Mouse (Mus musculus) layer of hippocampus, postnatal 25 days (tissue): ENCODE measurements around the gene Entpd5. TPM values are rescaled to one million over a fixed set of nuclear protein-coding genes. Genes with fewer than 3 reads are reported as not detected.
"Not testable (repeated sequence)": the region's sequence is repeated elsewhere in the genome, so short reads cannot be mapped to it uniquely, and the experiment has no call there.

Experiments used
- DNase-seq, 2 experiments: peaks; one replicate each; pipeline ENCODE4 v3.0.0; 2022; ENCODE audit warnings: mixed read lengths in 2 of 2, low spot score in 1 of 2; ENCODE audit errors: extremely low spot score in 1 of 2
- total RNA-seq, 2 experiments: library from RNA; stranded (reverse); gene quantifications; 2 replicates each; pipeline ENCODE4 v1.2.3; 2021

Gene Entpd5
- total RNA-seq, 2 experiments from 2014 or later = 24.8 to 27.0 TPM

- DNase-seq = not testable (repeated sequence)
Observed at GRCm38 (mm10) chr12:84358699-84359098, 50.1 kb downstream of the Entpd5 start.

- DNase-seq = no peak
Observed at GRCm38 (mm10) chr12:84347192-84347591, 61.6 kb downstream of the Entpd5 start.

- no peak for DNase-seq
Observed at GRCm38 (mm10) chr12:84336963-84337625, 71.7 kb downstream of the Entpd5 start.

- no peak for DNase-seq
Observed at GRCm38 (mm10) chr12:84327111-84327512, 81.7 kb downstream of the Entpd5 start.

Other genes with a start within 250 kb of the Entpd5 start
- 10 to 100 TPM; 21.0 to 21.7 TPM for gene Elmsan1, start 190.1 kb downstream of the Entpd5 start, total RNA-seq
- 10 to 100 TPM; 38.0 to 41.3 TPM for gene Ptgr2, start 123.8 kb downstream of the Entpd5 start, total RNA-seq
- 10 to 100 TPM; 31.4 to 38.7 TPM for gene Zfp410, start 92.2 kb downstream of the Entpd5 start, total RNA-seq
- 10 to 100 TPM; 26.4 to 28.7 TPM for gene Coq6, start 47.4 kb downstream of the Entpd5 start, total RNA-seq
- 10 to 100 TPM in 1 of 2 experiments, 1 to 10 TPM in 1; 9.5 to 10.8 TPM for gene Fam161b, start 47.2 kb downstream of the Entpd5 start, total RNA-seq
- gene Bbof1, start within 50 bp of the Entpd5 start, total RNA-seq = 10 to 100 TPM in 1 of 2 experiments, 1 to 10 TPM in 1; 7.0 to 11.0 TPM
- 10 to 100 TPM; 13.0 to 13.3 TPM for gene Rnf113a2, start 8.2 kb upstream of the Entpd5 start, total RNA-seq
- gene Aldh6a1, start 42.0 kb upstream of the Entpd5 start, total RNA-seq = 10 to 100 TPM; 45.1 to 47.5 TPM
- 10 to 100 TPM; 20.4 to 25.5 TPM for gene Lin52, start 42.4 kb upstream of the Entpd5 start, total RNA-seq
- gene Vsx2, start 160.7 kb upstream of the Entpd5 start, total RNA-seq = under 1 TPM; 0.12 to 0.22 TPM
- 10 to 100 TPM; 14.1 to 15.5 TPM for gene Abcd4, start 208.4 kb upstream of the Entpd5 start, total RNA-seq
- gene Vrtn, start 232.0 kb upstream of the Entpd5 start, total RNA-seq = not detected